Mouse (Mus musculus) heart, postnatal 0 days (tissue): ENCODE measurements around the gene Tet1.

Source experiments
- CTCF ChIP-seq: IDR thresholded peaks from 2 replicates; pipeline ENCODE4 v1.5.1; 2016; ENCODE audit warnings: antibody characterized with exemption, control low read depth, low read depth
- EP300 ChIP-seq: IDR thresholded peaks from 2 replicates; pipeline ENCODE4 v1.6.1; 2016; ENCODE audit warnings: antibody characterized with exemption, low read depth

- TF ChIP-seq CTCF (no peak), EP300 (no peak)
Measured at GRCm38 (mm10) chr10:62932381-62932780, 23.6 kb upstream of the Tet1 start.
